Mouse (Mus musculus) midbrain, embryonic 15.5 days (tissue): ENCODE measurements around the gene Lims1. TPM values are rescaled to one million over a fixed set of nuclear protein-coding genes. Genes with fewer than 3 reads are reported as not detected.
"Not testable (repeated sequence)": the region's sequence is repeated elsewhere in the genome, so short reads cannot be mapped to it uniquely, and the experiment has no call there.

Experiments
- ATAC-seq: fragments of 200-750 bp; cut with Nextera tagmentation; replicated peaks from 2 replicates; pipeline ENCODE4 v1.8.0; 2017; ENCODE audit warnings: moderate TSS enrichment
- H3K27ac ChIP-seq: fragments of 300-500 bp; sonication (generic); 2 replicates; pipeline ENCODE4 v1.5.1; 2015; ENCODE audit warnings: mild to moderate bottlenecking, inconsistent platforms
- H3K27me3 ChIP-seq: fragments of 300-500 bp; sonication (generic); replicated peaks from 2 replicates; pipeline ENCODE4 v1.6.1; 2015; ENCODE audit warnings: inconsistent platforms
- H3K36me3 ChIP-seq: fragments of 300-500 bp; sonication (generic); replicated peaks from 2 replicates; pipeline ENCODE4 v1.6.1; 2015; ENCODE audit warnings: inconsistent platforms
- H3K4me1 ChIP-seq: fragments of 300-500 bp; sonication (generic); 2 replicates; pipeline ENCODE4 v1.6.1; 2015; ENCODE audit warnings: inconsistent platforms
- H3K4me2 ChIP-seq: fragments of 300-500 bp; sonication (generic); 2 replicates; pipeline ENCODE4 v1.6.1; 2015; ENCODE audit warnings: inconsistent platforms, mild to moderate bottlenecking, moderate library complexity
- H3K4me3 ChIP-seq: fragments of 300-500 bp; sonication (generic); 2 replicates; pipeline ENCODE4 v1.5.1; 2015; ENCODE audit warnings: mild to moderate bottlenecking, inconsistent platforms
- H3K9ac ChIP-seq: fragments of 300-500 bp; sonication (generic); 2 replicates; pipeline ENCODE4 v1.6.1; 2015; ENCODE audit warnings: mild to moderate bottlenecking, inconsistent platforms
- H3K9me3 ChIP-seq: fragments of 300-500 bp; sonication (generic); 2 replicates; pipeline ENCODE4 v1.6.1; 2016; ENCODE audit warnings: inconsistent platforms
- WGBS: fragments of 180-500 bp; shearing (Covaris S2); methylation state at CpG from one replicate; pipeline ENCODE4 v1.1.7; 2015; ENCODE audit warnings: mixed read lengths; 5-methylcytosine and 5-hydroxymethylcytosine counted together
- polyA plus RNA-seq: library from polyadenylated mRNA; unstranded; fragments of >200 nt; fragmentation: Nextera tagmentation; extraction: Ambion mirVana; gene quantifications from 2 replicates; pipeline ENCODE4 v1.2.1, GENCODE M21; 2015

The Lims1 gene
- polyA plus RNA-seq, 1 experiment from 2014 or later, result 52.6 TPM

GRCm38 (mm10) chr10:58327836-58328235 is 4.6 kb downstream of the Lims1 start:
- not testable (repeated sequence) for H3K9me3 ChIP-seq, H3K9ac ChIP-seq

GRCm38 (mm10) chr10:58328517-58329108 is 5.3 kb downstream of the Lims1 start:
- Histone ChIP-seq H3K27ac (no peak overlapping the region), H3K9me3 (no peaks in the 10 kb centered on the region), H3K27me3 (no peaks in the 10 kb centered on the region), H3K9ac (no peak overlapping the region), H3K4me3 (no peak overlapping the region), H3K4me1 (peaks cover 24% of the 10 kb centered on the region), H3K36me3 (no peaks in the 10 kb centered on the region), H3K4me2 (no peak overlapping the region)
- ATAC-seq, result no peak
- 97% methylated on average over 8 of the region's 8 CpGs for WGBS

More at GRCm38 (mm10) chr10:58327836-58328235, 4.6 kb downstream of the Lims1 start:
- not testable (repeated sequence) for H3K36me3 ChIP-seq, H3K27ac ChIP-seq, H3K4me2 ChIP-seq, ATAC-seq, H3K27me3 ChIP-seq, H3K4me3 ChIP-seq
- peaks cover 25% of the 10 kb centered on the region for H3K4me1 ChIP-seq
- 97% methylated on average over 6 of the region's 6 CpGs for WGBS

GRCm38 (mm10) chr10:58330635-58331034 is 7.4 kb downstream of the Lims1 start:
- peaks cover 13% of the 10 kb centered on the region for H3K4me1 ChIP-seq
- no peaks in the 10 kb centered on the region for H3K27me3 ChIP-seq
- H3K27ac ChIP-seq, result no peak overlapping the region
- H3K9me3 ChIP-seq, result no peaks in the 10 kb centered on the region
- H3K4me2 ChIP-seq, result no peak overlapping the region
- no peaks in the 10 kb centered on the region for H3K36me3 ChIP-seq
- no peak overlapping the region for H3K9ac ChIP-seq
- no peak overlapping the region for H3K4me3 ChIP-seq
- ATAC-seq, result no peak

- no peak overlapping the region for H3K27ac ChIP-seq
- H3K4me2 ChIP-seq, result no peak overlapping the region
- no peaks in the 10 kb centered on the region for H3K36me3 ChIP-seq
- H3K4me3 ChIP-seq, result no peak overlapping the region
- no peak overlapping the region for H3K9ac ChIP-seq
- peaks cover 2% of the 10 kb centered on the region for H3K4me1 ChIP-seq
- no peak for ATAC-seq
- H3K9me3 ChIP-seq, result no peaks in the 10 kb centered on the region
- H3K27me3 ChIP-seq, result no peaks in the 10 kb centered on the region
Observed at GRCm38 (mm10) chr10:58331741-58332140, 8.5 kb downstream of the Lims1 start.

GRCm38 (mm10) chr10:58333414-58333813 is 10.1 kb downstream of the Lims1 start:
- no peaks in the 10 kb centered on the region for H3K27me3 ChIP-seq
- H3K9ac ChIP-seq, result no peak overlapping the region
- no peak overlapping the region for H3K4me2 ChIP-seq
- H3K4me3 ChIP-seq, result no peak overlapping the region
- H3K36me3 ChIP-seq, result no peaks in the 10 kb centered on the region
- H3K9me3 ChIP-seq, result no peaks in the 10 kb centered on the region
- 0 out of 2 replicates have a peak, but pooled peaks cover 4% of the 10 kb centered on the region for H3K4me1 ChIP-seq
- no peak for ATAC-seq
- WGBS, result 95% methylated on average over 5 of the region's 5 CpGs
- H3K27ac ChIP-seq, result no peak overlapping the region

GRCm38 (mm10) chr10:58336156-58336555 is 12.9 kb downstream of the Lims1 start:
- H3K9me3 ChIP-seq, result no peaks in the 10 kb centered on the region
- WGBS, result 85% methylated on average over 1 of the region's 1 CpGs
- H3K9ac ChIP-seq, result no peak overlapping the region
- H3K36me3 ChIP-seq, result no peaks in the 10 kb centered on the region
- no peak overlapping the region for H3K4me3 ChIP-seq
- H3K4me1 ChIP-seq, result 0 out of 2 replicates have a peak, but pooled peaks cover 4% of the 10 kb centered on the region
- ATAC-seq, result no peak
- H3K27me3 ChIP-seq, result no peaks in the 10 kb centered on the region
- H3K27ac ChIP-seq, result no peak overlapping the region
- H3K4me2 ChIP-seq, result no peak overlapping the region

- ATAC-seq, H3K4me1 ChIP-seq, H3K4me3 ChIP-seq, H3K27me3 ChIP-seq, H3K27ac ChIP-seq, H3K36me3 ChIP-seq, H3K9ac ChIP-seq, H3K9me3 ChIP-seq, H3K4me2 ChIP-seq: not testable (repeated sequence)
- WGBS, result 91% methylated on average over 4 of the region's 4 CpGs
Observed at GRCm38 (mm10) chr10:58337091-58337490, 13.8 kb downstream of the Lims1 start.

GRCm38 (mm10) chr10:58338590-58338989 is 15.3 kb downstream of the Lims1 start:
- no peak for ATAC-seq
- 35% methylated on average over 1 of the region's 1 CpGs for WGBS
- H3K27ac ChIP-seq, result 0 out of 2 replicates have a peak overlapping the region, but pooled peaks have one; percentile 35
- H3K36me3 ChIP-seq, result no peaks in the 10 kb centered on the region
- H3K4me2 ChIP-seq, result no peak overlapping the region
- no peak overlapping the region for H3K9ac ChIP-seq
- 0 out of 2 replicates have a peak, but pooled peaks cover 4% of the 10 kb centered on the region for H3K4me1 ChIP-seq
- H3K4me3 ChIP-seq, result no peak overlapping the region
- no peaks in the 10 kb centered on the region for H3K27me3 ChIP-seq
- no peaks in the 10 kb centered on the region for H3K9me3 ChIP-seq

- 0 out of 2 replicates have a peak, but pooled peaks cover 4% of the 10 kb centered on the region for H3K4me1 ChIP-seq
- H3K4me2 ChIP-seq, result no peak overlapping the region
- 94% methylated on average over 2 of the region's 2 CpGs for WGBS
- 0 out of 2 replicates have a peak overlapping the region, but pooled peaks have one; percentile 12 for H3K27ac ChIP-seq
- no peak overlapping the region for H3K9ac ChIP-seq
- H3K36me3 ChIP-seq, result no peaks in the 10 kb centered on the region
- no peaks in the 10 kb centered on the region for H3K9me3 ChIP-seq
- H3K27me3 ChIP-seq, result no peaks in the 10 kb centered on the region
- ATAC-seq, result no peak
- H3K4me3 ChIP-seq, result no peak overlapping the region
Observed at GRCm38 (mm10) chr10:58341685-58342084, 18.4 kb downstream of the Lims1 start.

GRCm38 (mm10) chr10:58342199-58342598 is 18.9 kb downstream of the Lims1 start:
- 0 out of 2 replicates have a peak, but pooled peaks cover 4% of the 10 kb centered on the region for H3K4me1 ChIP-seq
- H3K27me3 ChIP-seq, result no peaks in the 10 kb centered on the region
- H3K9me3 ChIP-seq, result no peaks in the 10 kb centered on the region
- H3K4me2 ChIP-seq, result no peak overlapping the region
- 0 out of 2 replicates have a peak overlapping the region, but pooled peaks have one; percentile 12 for H3K27ac ChIP-seq
- WGBS, result 91% methylated on average over 2 of the region's 2 CpGs
- no peak for ATAC-seq
- H3K4me3 ChIP-seq, result no peak overlapping the region
- H3K9ac ChIP-seq, result no peak overlapping the region
- no peaks in the 10 kb centered on the region for H3K36me3 ChIP-seq

GRCm38 (mm10) chr10:58343552-58343951 is 20.3 kb downstream of the Lims1 start:
- no peaks in the 10 kb centered on the region for H3K4me1 ChIP-seq
- H3K27me3 ChIP-seq, result no peaks in the 10 kb centered on the region
- no peak overlapping the region for H3K4me3 ChIP-seq
- no peak for ATAC-seq
- no peak overlapping the region for H3K9ac ChIP-seq
- H3K9me3 ChIP-seq, result no peaks in the 10 kb centered on the region
- H3K36me3 ChIP-seq, result no peaks in the 10 kb centered on the region
- WGBS, result 94% methylated on average over 3 of the region's 3 CpGs
- H3K27ac ChIP-seq, result no peak overlapping the region
- no peak overlapping the region for H3K4me2 ChIP-seq

- Histone ChIP-seq H3K4me2 (no peak overlapping the region), H3K4me3 (no peak overlapping the region), H3K36me3 (no peaks in the 10 kb centered on the region), H3K4me1 (no peaks in the 10 kb centered on the region), H3K9ac (no peak overlapping the region), H3K27ac (no peak overlapping the region), H3K27me3 (no peaks in the 10 kb centered on the region), H3K9me3 (no peaks in the 10 kb centered on the region)
- ATAC-seq, result no peak
- WGBS, result 87% methylated on average over 3 of the region's 3 CpGs
Observed at GRCm38 (mm10) chr10:58350600-58350999, 27.3 kb downstream of the Lims1 start.

GRCm38 (mm10) chr10:58351670-58352069 is 28.4 kb downstream of the Lims1 start:
- Histone ChIP-seq H3K4me3 (no peak overlapping the region), H3K36me3 (no peaks in the 10 kb centered on the region), H3K4me2 (no peak overlapping the region), H3K9ac (no peak overlapping the region), H3K27me3 (no peaks in the 10 kb centered on the region), H3K4me1 (no peaks in the 10 kb centered on the region), H3K9me3 (no peaks in the 10 kb centered on the region), H3K27ac (no peak overlapping the region)
- ATAC-seq, result no peak
- 91% methylated on average over 2 of the region's 2 CpGs for WGBS
